Mouse (Mus musculus) embryonic fibroblast, embryonic 13.5 days (primary cell): ENCODE measurements around the gene Eif2b1.

Source experiments
- CTCF ChIP-seq: IDR thresholded peaks from 2 replicates; pipeline ENCODE4 v1.5.1; 2011; ENCODE audit warnings: mild to moderate bottlenecking, control low read depth, low read length, moderate library complexity, borderline replicate concordance; ENCODE audit not compliant: insufficient read depth
- POLR2A ChIP-seq: IDR thresholded peaks from 2 replicates; pipeline ENCODE4 v1.6.1; 2011; ENCODE audit warnings: low read depth, mild to moderate bottlenecking, control low read depth, low read length, moderate library complexity

DNA sequence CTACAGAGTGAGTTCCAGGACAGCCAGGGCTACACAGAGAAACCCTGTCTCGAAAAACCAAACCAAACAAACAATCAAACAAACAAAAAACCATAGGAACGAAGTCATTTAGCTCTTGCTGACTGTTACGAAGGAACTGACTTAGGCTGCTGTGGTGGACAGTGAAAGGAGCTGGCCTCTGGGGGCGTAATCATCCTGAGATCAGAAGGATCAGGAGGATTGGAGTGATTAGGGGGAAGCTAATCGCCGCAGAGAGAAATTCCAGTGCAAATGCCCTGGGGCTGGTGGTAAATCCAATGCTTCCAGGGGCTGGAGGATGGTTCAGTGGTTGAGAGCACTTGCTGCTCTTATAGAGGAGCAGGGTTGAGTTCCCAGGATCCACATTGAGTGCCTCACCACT is 25.3 kb downstream of the Eif2b1 start:
- TF ChIP-seq CTCF (no peak), POLR2A (no peak)
